Mouse (Mus musculus) cerebellum, postnatal 4 days (tissue): ENCODE data around the gene Asmt.

Experiments
- DNase-seq, 2 experiments: peaks; one replicate each; pipeline ENCODE4 v3.0.0; 2022; ENCODE audit warnings: low spot score in 2 of 2, mixed read lengths in 1 of 2

Gene Asmt

DNA sequence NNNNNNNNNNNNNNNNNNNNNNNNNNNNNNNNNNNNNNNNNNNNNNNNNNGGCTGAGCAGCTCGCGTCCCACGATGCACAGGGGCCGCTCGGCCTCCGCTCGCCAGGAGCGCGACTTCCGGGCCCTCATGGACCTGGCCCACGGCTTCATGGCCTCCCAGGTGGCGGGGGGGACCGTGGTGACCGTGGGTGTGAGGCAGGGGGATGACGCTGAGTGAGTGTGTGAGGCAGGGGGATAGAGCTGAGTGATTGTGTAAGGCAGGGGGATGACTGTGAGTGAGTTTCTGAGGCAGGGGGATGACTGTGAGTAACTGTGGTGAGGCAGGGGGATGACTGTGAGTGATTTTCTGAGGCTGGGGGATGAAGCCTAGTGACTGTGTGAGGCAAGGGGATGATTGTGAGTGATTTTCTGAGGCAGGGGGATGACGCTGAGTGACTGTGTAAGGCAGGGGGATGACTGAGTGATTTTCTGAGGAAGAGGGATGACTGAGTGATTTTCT lies at the start of gene Asmt:
Gene Asmt, plus strand, starts transcription at position 51 of the 499 bp plus-strand sequence.
- DNase-seq, result no peak

DNA sequence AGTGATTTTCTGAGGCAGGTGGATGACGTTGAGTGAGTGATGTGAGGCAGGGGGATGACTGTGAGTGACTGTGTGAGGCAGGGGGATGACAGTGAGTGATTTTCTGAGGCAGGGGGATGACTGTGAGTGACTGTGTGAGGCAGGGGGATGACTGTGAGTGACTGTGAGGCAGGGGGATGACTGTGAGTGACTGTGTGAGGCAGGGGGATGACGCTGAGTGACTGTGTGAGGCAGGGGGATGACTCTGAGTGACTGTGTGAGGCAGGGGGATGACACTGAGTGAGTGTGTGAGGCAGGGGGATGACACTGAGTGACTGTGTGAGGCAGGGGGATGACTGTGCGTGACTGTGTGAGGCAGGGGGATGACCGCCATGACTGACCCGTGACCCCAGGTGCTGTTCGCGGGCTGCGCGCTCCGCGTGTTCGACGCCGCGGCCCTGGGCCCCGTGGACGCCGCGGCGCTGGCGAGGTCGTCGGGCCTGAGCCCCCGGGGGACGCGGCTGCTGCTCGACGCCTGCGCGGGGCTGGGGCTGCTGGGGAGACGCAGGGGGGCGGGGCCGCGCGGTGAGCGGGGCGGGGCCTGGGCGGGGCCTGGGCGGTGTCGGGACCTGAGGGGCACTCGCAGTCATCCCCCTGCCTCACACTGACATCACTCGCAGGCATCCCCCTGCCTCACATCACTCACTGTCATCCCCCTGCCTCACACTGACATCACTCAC lies 948 bp downstream of the Asmt start:
- peak in 1 of 2 experiments; percentile 19 for DNase-seq

DNA sequence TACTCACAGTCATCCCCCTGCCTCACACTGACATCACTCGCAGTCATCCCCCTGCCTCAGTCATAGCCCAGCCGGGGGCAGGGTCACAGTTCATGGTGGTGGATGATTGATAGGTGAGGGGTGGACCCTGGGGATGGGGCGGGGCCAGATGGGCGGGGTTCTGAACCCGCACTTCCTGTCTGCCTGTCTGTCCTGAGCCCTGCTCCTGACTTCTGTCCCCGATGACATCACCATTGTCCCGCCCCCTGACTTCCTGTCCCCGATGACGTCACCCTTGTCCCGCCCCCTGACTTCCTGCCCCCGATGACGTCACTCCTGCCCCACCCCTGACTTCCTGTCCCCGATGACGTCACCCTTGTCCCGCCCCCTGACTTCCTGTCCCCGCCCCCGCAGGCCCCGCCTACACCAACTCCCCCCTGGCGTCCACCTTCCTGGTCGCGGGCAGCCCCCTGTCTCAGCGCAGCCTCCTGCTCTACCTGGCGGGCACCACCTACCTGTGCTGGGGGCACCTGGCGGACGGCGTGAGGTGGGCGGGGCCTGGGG lies 1.9 kb downstream of the Asmt start:
- peak; percentile 20 to 35 for DNase-seq

DNA sequence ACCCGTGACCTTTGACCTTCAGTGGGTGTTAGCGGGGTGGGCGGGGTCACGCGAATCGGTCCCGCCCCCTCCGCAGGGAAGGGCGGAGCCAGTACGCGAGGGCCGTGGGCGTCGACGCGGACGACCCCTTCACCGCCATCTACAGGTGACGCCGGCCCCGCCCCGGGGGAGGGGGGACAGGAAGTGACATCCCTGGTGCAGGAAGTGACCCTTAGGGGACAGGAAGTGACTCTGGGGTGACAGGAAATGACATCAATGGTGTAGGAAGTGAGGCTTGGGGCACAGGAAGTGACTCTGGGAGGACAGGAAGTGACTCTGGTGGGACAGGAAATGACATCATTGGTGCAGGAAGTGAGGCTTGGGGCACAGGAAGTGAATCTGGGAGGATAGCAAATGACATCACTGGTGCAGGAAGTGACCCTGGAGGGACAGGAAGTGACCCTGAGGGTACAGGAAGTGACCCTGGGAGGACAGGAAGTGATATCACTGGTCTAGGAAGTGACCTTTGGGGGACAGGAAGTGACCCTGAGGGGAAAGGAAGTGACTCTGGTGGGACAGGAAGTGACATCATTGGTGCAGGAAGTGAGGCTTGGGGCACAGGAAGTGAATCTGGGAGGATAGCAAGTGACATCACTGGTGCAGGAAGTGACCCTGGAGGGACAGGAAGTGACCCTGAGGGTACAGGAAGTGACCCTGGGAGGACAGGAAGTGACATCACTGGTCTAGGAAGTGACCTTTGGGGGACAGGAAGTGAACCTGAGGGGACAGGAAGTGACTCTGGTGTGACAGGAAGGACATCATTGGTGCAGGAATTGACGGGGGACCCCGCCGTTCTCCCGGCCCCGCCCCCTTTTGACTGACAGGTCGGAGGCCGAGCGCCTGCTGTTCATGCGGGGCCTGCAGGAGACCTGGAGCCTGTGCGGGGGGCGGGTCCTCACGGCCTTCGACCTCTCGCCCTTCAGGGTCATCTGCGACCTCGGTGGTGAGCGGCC lies 2.7 kb downstream of the Asmt start:
- no peak for DNase-seq

DNA sequence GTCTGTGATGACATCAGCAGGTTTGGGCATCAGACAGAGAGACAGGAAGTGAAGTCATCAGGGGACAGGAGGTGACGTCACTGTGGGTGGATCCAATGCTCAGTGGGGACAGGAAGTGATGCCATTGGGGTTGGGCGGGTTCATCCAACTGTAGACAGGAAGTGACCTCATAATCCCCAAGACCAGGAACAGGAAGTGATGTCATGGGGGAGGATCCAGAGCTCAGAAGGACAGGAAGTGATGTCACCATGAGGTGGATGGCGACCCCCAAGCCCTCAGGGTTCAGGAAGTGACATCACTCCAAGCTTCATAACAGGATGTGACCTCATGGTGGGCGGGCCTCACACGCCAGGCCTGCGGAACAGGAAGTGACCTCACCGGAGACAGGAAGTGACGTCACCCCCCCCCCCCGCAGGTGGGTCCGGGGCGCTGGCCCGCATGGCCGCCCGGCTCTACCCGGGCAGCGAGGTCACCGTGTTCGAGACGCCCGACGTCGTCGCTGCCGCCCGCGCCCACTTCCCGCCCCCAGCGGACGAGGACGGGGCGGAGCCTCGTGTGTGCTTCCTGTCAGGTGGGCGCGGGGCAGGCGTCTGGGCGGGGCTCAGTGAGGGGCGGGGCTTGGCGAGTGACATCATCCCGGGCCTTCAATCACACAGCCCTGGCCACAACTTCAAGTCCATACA lies 3.6 kb downstream of the Asmt start:
- DNase-seq, result peak in 1 of 2 experiments; percentile 18

DNA sequence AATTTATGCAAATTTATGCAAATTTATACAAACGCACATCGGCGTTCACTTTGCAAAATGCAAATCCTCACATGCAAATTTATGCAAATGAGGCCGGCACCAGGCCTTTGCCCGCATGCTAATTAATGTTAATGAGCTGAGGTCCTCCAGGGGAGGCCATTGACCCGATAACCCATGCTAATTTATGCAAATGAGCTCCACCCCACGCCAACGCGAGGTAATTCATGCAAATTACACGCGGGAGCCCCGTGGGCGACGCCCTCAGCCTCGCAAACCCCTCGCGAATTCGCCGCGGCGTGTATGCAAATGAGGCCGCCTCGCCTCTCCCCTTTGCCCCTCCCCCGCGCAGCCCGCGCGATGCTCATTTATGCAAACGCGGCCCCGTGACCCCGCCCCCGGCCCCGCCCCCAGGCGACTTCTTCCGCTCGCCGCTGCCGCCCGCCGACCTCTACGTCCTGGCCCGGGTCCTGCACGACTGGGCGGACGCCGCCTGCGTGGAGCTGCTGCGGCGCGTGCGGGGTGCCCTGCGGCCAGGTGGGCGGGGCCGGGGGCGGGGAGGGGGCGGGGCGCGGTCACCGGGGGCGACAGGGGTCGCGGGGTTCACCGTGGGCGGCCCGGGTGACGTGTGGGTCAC lies 4.3 kb downstream of the Asmt start:
- DNase-seq, result no peak

DNA sequence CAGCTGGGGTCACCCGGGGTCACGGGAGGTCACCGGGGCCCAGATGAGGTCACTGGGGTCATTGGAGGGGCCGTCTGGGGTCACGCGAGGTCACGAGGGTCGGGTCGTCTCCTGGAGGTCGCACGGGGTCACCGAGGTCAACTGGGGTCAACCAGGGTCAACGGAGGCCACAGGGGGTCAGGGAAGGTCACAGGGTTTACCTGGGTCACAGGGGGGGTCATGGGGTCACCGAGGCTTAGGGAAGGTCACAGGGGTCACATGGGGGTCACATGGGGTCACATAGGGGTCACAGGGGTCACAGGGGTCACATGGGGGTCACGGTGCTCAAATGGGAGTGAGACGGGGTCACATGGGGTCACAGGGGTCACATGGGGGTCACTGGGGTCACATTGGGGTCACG lies 4.8 kb downstream of the Asmt start:
- DNase-seq, result peak in 1 of 2 experiments; percentile 21

DNA sequence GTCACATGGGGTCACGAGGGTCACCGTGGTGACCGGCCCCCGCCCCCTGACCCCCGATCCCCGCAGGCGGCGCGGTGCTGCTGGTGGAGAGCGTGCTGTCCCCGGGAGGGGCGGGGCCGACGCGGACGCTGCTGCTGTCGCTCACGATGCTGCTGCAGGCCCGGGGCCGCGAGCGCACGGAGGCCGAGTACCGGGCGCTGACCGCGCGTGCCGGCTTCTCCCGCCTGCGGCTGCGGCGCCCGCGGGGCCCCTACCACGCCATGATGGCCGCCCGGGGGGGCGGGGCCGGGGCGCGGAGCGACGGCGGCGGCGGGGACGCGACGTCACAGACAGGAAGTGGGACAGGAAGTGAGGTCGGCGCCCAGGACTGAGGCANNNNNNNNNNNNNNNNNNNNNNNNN lies 5.2 kb downstream of the Asmt start:
- no peak for DNase-seq
